Mouse (Mus musculus) limb, embryonic 10.5 days (tissue): ENCODE data around the gene Gm21887. TPM values are rescaled to one million over a fixed set of nuclear protein-coding genes. Genes with fewer than 3 reads are reported as not detected.
"Not testable (repeated sequence)": the region's sequence is repeated elsewhere in the genome, so short reads cannot be mapped to it uniquely, and the experiment has no call there.

Experiments used
- DNase-seq: peaks from one replicate; pipeline ENCODE4 v3.0.0-alpha.2; 2017; ENCODE audit warnings: low spot score
- H3K27ac ChIP-seq: fragments of 300-500 bp; sonication (generic); 2 replicates; pipeline ENCODE4 v1.5.1; 2016; ENCODE audit warnings: mild to moderate bottlenecking
- H3K27me3 ChIP-seq: fragments of 300-500 bp; sonication (generic); 2 replicates; pipeline ENCODE4 v1.6.1; 2016; ENCODE audit warnings: low read depth, mild to moderate bottlenecking; ENCODE audit not compliant: poor library complexity, severe bottlenecking
- H3K36me3 ChIP-seq: fragments of 300-500 bp; sonication (generic); 2 replicates; pipeline ENCODE4 v1.6.1; 2016; ENCODE audit warnings: mild to moderate bottlenecking, moderate library complexity
- H3K4me1 ChIP-seq: fragments of 300-500 bp; sonication (generic); 2 replicates; pipeline ENCODE4 v1.6.1; 2016
- H3K4me3 ChIP-seq: fragments of 300-500 bp; sonication (generic); 2 replicates; pipeline ENCODE4 v1.5.1; 2016; ENCODE audit warnings: mild to moderate bottlenecking, moderate library complexity
- H3K9me3 ChIP-seq: fragments of 300-500 bp; sonication (generic); replicated peaks from 2 replicates; pipeline ENCODE4 v1.6.1; 2016; ENCODE audit warnings: mild to moderate bottlenecking
- WGBS: fragments of 180-500 bp; shearing (Covaris S2); methylation state at CpG from one replicate; pipeline ENCODE4 v1.1.7; 2016; 5-methylcytosine and 5-hydroxymethylcytosine counted together
- polyA plus RNA-seq: library from polyadenylated mRNA; unstranded; fragments of >200 nt; fragmentation: Nextera tagmentation; extraction: Ambion mirVana; gene quantifications from 2 replicates; pipeline ENCODE4 v1.2.1, GENCODE M21; 2016

Gene Gm21887
- polyA plus RNA-seq, 1 experiment from 2014 or later = 254 TPM

- peak; percentile 93 for DNase-seq
- not testable (repeated sequence) for H3K27me3 ChIP-seq, H3K4me1 ChIP-seq, H3K4me3 ChIP-seq, H3K27ac ChIP-seq
- WGBS = 74% methylated on average over 29 of the region's 29 CpGs
- peaks cover 95% of the 10 kb centered on the region for H3K36me3 ChIP-seq
- H3K9me3 ChIP-seq = peaks cover 29% of the 10 kb centered on the region
These were observed 30.8 kb upstream of the Gm21887 start for GRCm38 (mm10) chrX:169978436-169979381.

- not testable (repeated sequence) for DNase-seq, H3K4me3 ChIP-seq, H3K4me1 ChIP-seq, H3K27ac ChIP-seq, H3K27me3 ChIP-seq
- peaks cover 95% of the 10 kb centered on the region for H3K36me3 ChIP-seq
- H3K9me3 ChIP-seq = peaks cover 36% of the 10 kb centered on the region
- WGBS = 88% methylated on average over 20 of the region's 20 CpGs
These were observed 29.8 kb upstream of the Gm21887 start for GRCm38 (mm10) chrX:169979461-169980202.

DNA sequence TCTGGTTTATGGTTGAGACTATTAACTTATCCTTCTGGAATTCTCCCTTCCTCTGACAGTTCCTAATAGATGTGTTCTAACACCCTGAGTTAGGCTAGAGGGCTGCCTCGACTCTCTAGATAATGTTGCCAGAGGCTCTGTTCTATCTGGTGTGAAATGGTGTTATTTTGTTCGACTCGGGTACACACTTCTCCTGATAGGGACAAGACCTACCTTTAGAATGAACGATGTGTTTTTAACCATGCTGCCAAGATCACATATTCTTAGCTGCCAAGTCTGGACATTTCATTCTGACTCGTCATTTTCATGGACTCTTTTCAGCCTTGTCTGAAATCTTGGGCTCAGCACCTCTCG, 29.3 kb upstream of the Gm21887 start:
- not testable (repeated sequence) for DNase-seq
- H3K36me3 ChIP-seq = peaks cover 95% of the 10 kb centered on the region

DNA sequence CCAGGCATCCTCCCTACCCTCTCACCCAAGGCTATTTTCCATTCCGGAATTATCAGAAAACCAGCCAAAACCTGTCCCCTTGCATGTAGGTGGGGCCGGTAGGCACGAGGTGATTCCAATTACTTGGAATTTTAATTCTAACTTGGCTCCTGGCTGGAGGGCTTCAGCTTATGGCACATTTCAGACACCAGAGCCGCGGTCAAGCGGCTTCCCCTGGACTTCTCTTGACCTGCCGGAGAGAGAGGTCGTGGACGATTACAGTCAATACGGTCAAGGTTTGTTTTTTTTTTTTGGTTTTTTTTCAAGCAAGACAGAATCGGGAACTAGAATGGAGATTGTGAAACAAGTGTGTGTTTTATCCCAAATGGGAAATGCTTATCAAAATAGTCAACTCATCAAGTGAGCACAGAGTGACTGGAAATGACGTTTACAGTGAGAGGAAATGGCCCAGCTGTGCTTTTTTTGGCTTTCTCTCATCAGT, 28.6 kb upstream of the Gm21887 start:
- no peak overlapping the region for H3K4me3 ChIP-seq
- no peak overlapping the region for H3K27ac ChIP-seq
- H3K9me3 ChIP-seq = peaks cover 41% of the 10 kb centered on the region
- peak; percentile 33 for DNase-seq
- 91% methylated on average over 12 of the region's 12 CpGs for WGBS
- no peaks in the 10 kb centered on the region for H3K27me3 ChIP-seq
- H3K36me3 ChIP-seq = peaks cover 94% of the 10 kb centered on the region
- no peaks in the 10 kb centered on the region for H3K4me1 ChIP-seq

More for the DNA sequence above, 29.3 kb upstream of the Gm21887 start:
- not testable (repeated sequence) for H3K27me3 ChIP-seq, H3K4me3 ChIP-seq, H3K4me1 ChIP-seq, H3K27ac ChIP-seq
- peaks cover 37% of the 10 kb centered on the region for H3K9me3 ChIP-seq
- WGBS = 90% methylated on average over 6 of the region's 6 CpGs

GRCm38 (mm10) chrX:169981761-169982181, 27.7 kb upstream of the Gm21887 start:
- 92% methylated on average over 19 of the region's 19 CpGs for WGBS
- H3K9me3 ChIP-seq = peaks cover 45% of the 10 kb centered on the region

DNA sequence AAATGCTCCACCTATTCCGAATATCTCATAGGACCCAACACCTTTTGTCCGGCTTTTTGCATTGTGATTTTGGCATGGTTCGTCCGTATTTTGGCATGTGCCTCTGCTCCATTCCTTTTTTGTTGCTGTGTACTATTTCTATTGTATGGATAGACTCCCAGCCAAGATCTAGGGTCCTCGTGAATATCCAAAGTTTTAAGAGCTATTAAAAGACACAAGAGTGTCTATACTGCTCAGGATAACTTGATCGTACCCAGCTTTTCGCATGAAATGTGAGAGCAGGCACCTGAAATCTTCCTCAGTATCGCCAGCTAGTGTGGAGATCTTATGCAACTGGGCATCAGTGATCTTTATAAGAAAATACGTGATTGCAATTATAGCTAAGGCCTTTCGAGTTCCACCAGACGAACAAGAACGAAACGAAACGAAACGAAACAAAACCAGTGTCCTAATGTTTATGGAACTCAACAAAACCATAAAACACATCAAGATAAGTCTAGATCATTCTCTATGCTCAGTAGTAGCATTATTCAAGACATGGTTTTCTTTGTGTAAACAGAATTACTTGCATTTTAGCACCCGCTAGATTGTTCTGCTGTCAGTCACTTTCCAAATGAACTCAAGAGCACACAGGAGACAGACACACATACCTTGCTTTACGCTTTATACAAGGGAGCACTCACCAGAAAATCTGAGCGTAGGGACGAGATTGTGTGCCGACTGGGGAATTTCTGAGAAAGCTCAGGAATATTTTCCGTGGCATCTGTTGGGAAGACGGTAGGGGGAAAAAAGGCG, 26.7 kb upstream of the Gm21887 start:
- H3K27me3 ChIP-seq, H3K4me3 ChIP-seq, H3K27ac ChIP-seq, DNase-seq, H3K4me1 ChIP-seq: not testable (repeated sequence)
- Histone ChIP-seq H3K36me3 (peaks cover 91% of the 10 kb centered on the region), H3K9me3 (peaks cover 49% of the 10 kb centered on the region)
- WGBS = 94% methylated on average over 23 of the region's 23 CpGs

More at GRCm38 (mm10) chrX:169981761-169982181, 27.7 kb upstream of the Gm21887 start:
- DNase-seq = peak; percentile 40
- not testable (repeated sequence) for H3K4me3 ChIP-seq, H3K27me3 ChIP-seq, H3K4me1 ChIP-seq, H3K27ac ChIP-seq
- peaks cover 94% of the 10 kb centered on the region for H3K36me3 ChIP-seq

DNA sequence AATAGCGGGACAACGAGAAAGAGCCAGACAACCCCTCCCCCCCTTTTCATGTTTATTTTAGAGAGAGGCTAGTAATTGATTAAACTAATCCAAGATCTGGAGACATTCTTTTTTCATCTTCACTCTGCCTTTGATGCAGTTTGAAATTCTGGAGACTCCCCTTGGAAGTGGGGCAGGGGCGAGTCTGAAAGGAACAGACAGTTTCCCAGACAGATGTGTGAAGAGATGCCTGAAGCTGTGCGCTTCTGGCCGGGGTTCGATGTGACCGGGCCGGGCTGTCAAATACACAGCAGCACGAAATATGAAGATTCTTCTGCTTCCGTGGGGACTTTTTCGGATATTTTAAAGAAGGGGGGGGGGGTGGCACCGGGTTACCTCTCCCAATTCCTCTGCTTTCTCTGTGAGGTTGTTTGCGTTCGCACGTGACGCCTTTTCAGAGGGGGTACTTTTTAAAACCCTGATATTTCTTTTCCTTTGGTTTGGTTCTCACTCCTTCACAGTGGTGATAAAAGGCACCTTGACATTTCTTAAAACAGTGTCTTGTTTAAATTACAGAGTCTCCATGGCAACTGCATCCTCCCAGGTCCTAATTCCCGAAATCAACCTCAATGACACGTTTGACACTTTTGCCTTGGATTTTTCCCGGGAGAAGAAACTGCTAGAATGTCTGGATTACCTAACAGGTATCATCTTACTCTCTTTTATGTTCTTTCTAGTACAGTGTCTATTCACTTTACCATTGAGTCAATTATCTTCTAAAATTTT, 25.9 kb upstream of the Gm21887 start:
- not testable (repeated sequence) for H3K4me3 ChIP-seq, H3K27me3 ChIP-seq, H3K27ac ChIP-seq, H3K4me1 ChIP-seq, DNase-seq
- Histone ChIP-seq H3K36me3 (peaks cover 89% of the 10 kb centered on the region), H3K9me3 (peaks cover 49% of the 10 kb centered on the region)
- WGBS = 91% methylated on average over 19 of the region's 19 CpGs

DNA sequence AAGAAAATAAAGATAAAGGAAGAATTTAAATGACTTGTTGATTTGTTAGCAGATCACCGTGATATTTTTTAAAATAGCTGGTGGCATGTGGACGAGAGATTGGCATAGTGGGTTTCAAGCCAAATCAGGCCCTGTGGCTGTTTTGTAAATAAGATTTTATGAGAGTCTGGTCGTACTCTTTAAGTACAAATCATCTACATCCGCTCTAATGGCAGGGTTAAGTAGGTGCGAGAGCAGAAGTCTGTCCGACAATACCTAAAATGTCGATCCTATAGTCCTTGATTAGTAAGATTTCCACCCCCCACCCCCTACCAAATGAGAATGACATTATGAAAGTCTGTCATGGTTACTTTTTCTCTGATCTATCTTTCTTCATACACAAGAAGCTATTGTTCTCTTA, 25.1 kb upstream of the Gm21887 start:
- 92% methylated on average over 7 of the region's 7 CpGs for WGBS
- not testable (repeated sequence) for H3K4me3 ChIP-seq, H3K27me3 ChIP-seq, H3K27ac ChIP-seq, H3K4me1 ChIP-seq, DNase-seq
- H3K9me3 ChIP-seq = peaks cover 55% of the 10 kb centered on the region
- peaks cover 89% of the 10 kb centered on the region for H3K36me3 ChIP-seq

GRCm38 (mm10) chrX:169984853-169985252, 24.6 kb upstream of the Gm21887 start:
- not testable (repeated sequence) for H3K4me1 ChIP-seq, H3K27ac ChIP-seq, H3K4me3 ChIP-seq, H3K27me3 ChIP-seq
- peak; percentile 45 for DNase-seq
- Histone ChIP-seq H3K9me3 (peaks cover 58% of the 10 kb centered on the region), H3K36me3 (peaks cover 87% of the 10 kb centered on the region)
- 93% methylated on average over 21 of the region's 21 CpGs for WGBS

GRCm38 (mm10) chrX:169985796-169986195, 23.7 kb upstream of the Gm21887 start:
- peak; percentile 53 for DNase-seq
- 84% methylated on average over 18 of the region's 18 CpGs for WGBS
- not testable (repeated sequence) for H3K4me3 ChIP-seq, H3K4me1 ChIP-seq, H3K27me3 ChIP-seq, H3K27ac ChIP-seq
- Histone ChIP-seq H3K36me3 (peaks cover 85% of the 10 kb centered on the region), H3K9me3 (peaks cover 59% of the 10 kb centered on the region)

- Histone ChIP-seq H3K9me3 (peaks cover 55% of the 10 kb centered on the region), H3K4me3 (peak overlapping the region; percentile 29), H3K27ac (peak overlapping the region; percentile 27; the same call in 1 of the 2 replicates), H3K36me3 (peaks cover 76% of the 10 kb centered on the region)
- WGBS = 61% methylated on average over 51 of the region's 51 CpGs
- not testable (repeated sequence) for H3K4me1 ChIP-seq, H3K27me3 ChIP-seq
- DNase-seq = peak; percentile 78
These were observed 22.7 kb upstream of the Gm21887 start for GRCm38 (mm10) chrX:169986519-169987367.
